Mouse (Mus musculus) stomach, postnatal 0 days (tissue): Measurements from ENCODE around the gene Gprin3.

ENCODE experiments used
- CTCF ChIP-seq: IDR thresholded peaks from 2 replicates; pipeline ENCODE4 v1.5.1; 2016; ENCODE audit warnings: antibody characterized with exemption, low read depth, mild to moderate bottlenecking, moderate library complexity
- EP300 ChIP-seq: optimal IDR thresholded peaks from 2 replicates; pipeline ENCODE3; 2016; ENCODE audit warnings: antibody characterized with exemption

GRCm38 (mm10) chr6:59418659-59419058, 7.4 kb downstream of the Gprin3 start:
- TF ChIP-seq CTCF (no peak), EP300 (no peak)
